Mouse (Mus musculus) left cerebral cortex, postnatal 4 days (tissue): ENCODE results near the gene Txn1. TPM values are rescaled to one million over a fixed set of nuclear protein-coding genes. Genes with fewer than 3 reads are reported as not detected.

Experiments used
- DNase-seq: peaks from one replicate; pipeline ENCODE4 v3.0.0-alpha.2; 2022
- intact Hi-C: fragments of 180-260 bp; cut with DNase I; formaldehyde crosslinking; loops from one replicate; pipeline ENCODE4 v1.15.1; 2025
- total RNA-seq, 2 experiments: library from RNA; stranded (reverse); gene quantifications; 2 replicates each; pipeline ENCODE4 v1.2.3; 2021

Gene Txn1
- total RNA-seq, 2 experiments from 2014 or later = 187 to 191 TPM

DNA sequence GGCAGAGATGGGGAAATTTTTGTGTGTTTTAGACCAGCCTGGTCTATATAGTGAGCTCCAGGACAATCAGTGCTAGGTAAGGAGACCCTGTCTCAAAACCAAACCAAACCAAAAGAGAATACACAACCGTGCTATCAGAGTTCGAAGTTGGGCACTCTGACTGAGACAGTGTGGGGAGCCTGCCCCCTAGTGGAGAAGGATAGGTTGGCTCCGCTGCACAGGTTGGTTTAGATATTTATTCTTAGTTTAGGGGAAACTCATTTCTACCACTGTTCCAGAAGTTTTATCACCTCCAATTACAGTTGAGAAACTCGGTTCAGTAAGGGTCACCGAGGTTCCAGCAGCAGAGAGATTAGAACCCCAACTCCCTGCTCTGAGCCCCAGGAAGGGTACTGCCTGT lies 52.0 kb downstream of the Txn1 start:
- peak; percentile 60 for DNase-seq
- intact Hi-C loops = loop anchor here (5.0 to 10.0 kb wide), 3 partner anchors 173 to 341 kb away; no protein-coding TSS in a partner anchor

DNA sequence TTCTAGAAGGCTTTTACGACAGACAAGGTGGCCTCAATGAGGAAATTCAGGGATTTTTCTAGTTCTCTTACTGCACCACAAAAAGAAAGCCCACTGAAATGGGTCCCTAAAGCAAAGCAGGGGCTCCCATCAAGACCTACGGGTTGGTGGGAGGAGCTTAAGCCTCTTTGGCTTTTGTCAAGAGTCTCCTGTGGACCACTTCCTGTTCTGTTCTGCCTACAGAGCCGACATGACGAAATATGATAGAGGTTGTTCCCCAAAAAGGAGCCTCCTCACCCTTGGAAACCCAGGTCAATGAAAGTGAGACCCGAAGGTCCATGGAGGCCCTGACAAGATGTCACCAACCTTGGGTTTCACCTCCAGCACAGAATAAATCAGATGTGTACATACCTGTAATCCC lies 53.6 kb downstream of the Txn1 start:
- no peak for DNase-seq
- intact Hi-C loops = loop anchor here (5.0 to 10.0 kb wide), 3 partner anchors 175 to 342 kb away; no protein-coding TSS in a partner anchor

DNA sequence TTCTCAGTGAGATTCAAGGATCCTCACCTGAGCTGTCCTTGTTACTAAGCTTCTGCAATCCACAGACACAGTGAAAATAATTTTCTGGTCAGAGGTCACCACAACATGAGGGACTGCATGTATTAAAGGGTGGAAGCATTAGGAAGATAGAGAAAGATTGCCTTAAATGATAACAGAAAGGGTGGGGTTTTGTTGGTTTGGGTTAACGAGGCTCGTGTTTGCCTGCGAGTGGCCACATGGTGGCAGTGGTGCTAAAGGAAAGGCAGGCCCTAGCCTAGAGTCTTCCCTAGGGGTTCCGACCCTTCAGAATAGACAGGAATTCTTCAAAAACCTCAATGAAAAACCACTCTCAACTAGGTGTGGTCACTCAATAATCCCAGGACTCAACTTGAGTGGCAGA lies 55.0 kb downstream of the Txn1 start:
- peak; percentile 67 for DNase-seq
- intact Hi-C loops = loop anchor here (5.0 to 10.0 kb wide), 3 partner anchors 176 to 344 kb away; no protein-coding TSS in a partner anchor

GRCm38 (mm10) chr4:57896631-57897030 lies 59.6 kb downstream of the Txn1 start:
- no peak for DNase-seq
- intact Hi-C loops = no loop called here

GRCm38 (mm10) chr4:57895902-57896301 lies 60.3 kb downstream of the Txn1 start:
- no peak for DNase-seq
- intact Hi-C loops = no loop called here

GRCm38 (mm10) chr4:57895140-57895539 lies 61.1 kb downstream of the Txn1 start:
- intact Hi-C loops = no loop called here
- DNase-seq = no peak

Other genes with a start within 250 kb of the Txn1 start
- 10 to 100 TPM; 21.0 to 27.5 TPM for gene Akap2, start 238.8 kb downstream of the Txn1 start, total RNA-seq
- not detected for gene D630039A03Rik, start 40.1 kb downstream of the Txn1 start, total RNA-seq
- gene Txndc8, start 52.7 kb upstream of the Txn1 start, total RNA-seq = not detected